Mouse (Mus musculus): ENCODE measurements around the gene Ak8.

DNA sequence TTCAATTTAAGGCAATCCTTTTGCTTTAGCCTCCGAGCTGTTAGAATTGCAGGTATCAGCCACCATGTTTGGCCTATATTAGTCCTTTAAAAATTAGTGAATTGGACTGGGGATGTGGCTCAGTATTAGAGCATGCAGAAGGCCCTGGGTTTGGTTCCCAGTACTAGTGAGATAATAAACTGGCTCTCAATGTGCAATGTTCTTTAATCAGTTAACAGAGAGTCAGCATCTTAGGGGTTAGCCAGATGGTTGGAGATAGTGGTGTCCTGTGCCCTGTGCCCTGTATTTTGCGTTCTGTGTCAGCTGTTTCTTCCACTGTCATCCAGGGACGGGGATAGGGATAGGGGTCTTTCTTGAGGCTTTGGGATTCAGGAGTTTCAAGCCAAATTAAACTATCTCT is 37.1 kb upstream of the Ak8 start:
- TF ChIP-seq CTCF (IDR thresholded peaks at IDR 0.05; ENCODE audit: extremely low read depth, insufficient read length, insufficient replicate concordance, low read depth, low read length) (no peak), POLR2A (IDR thresholded peaks at IDR 0.05; ENCODE audit: low read depth, low read length) (no peak)

Measured in small intestine, adult 2 months (tissue).